26 mouse cellular contexts compared by ENCODE assay signal in the genomic region with DNA sequence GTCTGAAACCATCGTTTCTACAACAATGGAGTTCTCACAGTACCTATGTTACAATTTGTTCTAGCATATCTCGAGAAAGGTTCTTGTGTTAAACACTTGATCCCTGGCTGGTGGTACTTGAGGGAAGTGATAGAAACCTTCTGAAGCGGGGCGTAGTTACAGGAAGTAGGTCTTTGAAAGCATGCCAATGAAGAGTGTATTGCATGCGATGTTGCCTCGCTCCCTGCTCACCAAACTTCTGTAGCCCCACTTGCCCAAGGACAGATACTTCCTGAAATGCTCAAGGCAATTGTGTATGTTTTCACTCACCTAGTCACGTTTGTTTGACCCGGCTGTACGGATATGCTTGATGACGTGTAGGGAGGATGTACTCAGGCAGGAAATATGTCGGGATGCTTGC.
DNase-seq lines count a peak whose midpoint lies in the region; ATAC-seq and TF ChIP-seq lines count a peak whose summit lies in the region.
"Had no signal": no experiment of that assay in that cellular context is flagged by ENCODE, and none has a peak within 500 bp of the region (broad histone marks: within the 10 kb centered on the region; RNA-seq: fewer than 3 reads in every experiment).

No protein-coding gene starts in this region.

- 59% methylated on average over 11 of the region's 11 CpGs for WGBS in lung, embryonic 14.5 days
- WGBS in hindbrain, embryonic 13.5 days: 91% methylated on average over 11 of the region's 11 CpGs
- WGBS in forebrain, embryonic 10.5 days: 93% methylated on average over 11 of the region's 11 CpGs

- no peak for TF ChIP-seq CTCF in lung, embryonic 14.5 days (IDR thresholded peaks at IDR 0.05; ENCODE audit: low read depth)

- H3K9ac ChIP-seq in lung, embryonic 14.5 days: no peak overlapping the region
- H3K9ac ChIP-seq in hindbrain, embryonic 13.5 days: no peak overlapping the region
- H3K9ac ChIP-seq: heart, embryonic 13.5 days; liver, embryonic 13.5 days; midbrain, embryonic 15.5 days; stomach, embryonic 15.5 days had no signal

- no peaks in the 10 kb centered on the region for H3K4me1 ChIP-seq in lung, embryonic 14.5 days (ENCODE audit: insufficient read depth)
- peaks cover 10% of the 10 kb centered on the region; the same call in 1 of the 2 replicates for H3K4me1 ChIP-seq in hindbrain, embryonic 13.5 days (replicated peaks)
- peaks cover 4% of the 10 kb centered on the region; the same call in 1 of the 2 replicates for H3K4me1 ChIP-seq in forebrain, embryonic 10.5 days
- H3K4me1 ChIP-seq: liver, embryonic 13.5 days; stomach, embryonic 15.5 days had no signal

- H3K27me3 ChIP-seq in lung, embryonic 14.5 days (ENCODE audit: insufficient read depth, low read length): no peaks in the 10 kb centered on the region
- no peaks in the 10 kb centered on the region for H3K27me3 ChIP-seq in hindbrain, embryonic 13.5 days
- no peaks in the 10 kb centered on the region for H3K27me3 ChIP-seq in forebrain, embryonic 10.5 days (ENCODE audit: poor library complexity, severe bottlenecking)
- H3K27me3 ChIP-seq: heart, embryonic 13.5 days; liver, embryonic 13.5 days; midbrain, embryonic 15.5 days; stomach, embryonic 15.5 days had no signal

- H3K36me3 ChIP-seq in lung, embryonic 14.5 days (ENCODE audit: insufficient read depth): no peaks in the 10 kb centered on the region
- no peaks in the 10 kb centered on the region for H3K36me3 ChIP-seq in hindbrain, embryonic 13.5 days
- no peaks in the 10 kb centered on the region for H3K36me3 ChIP-seq in forebrain, embryonic 10.5 days (replicated peaks)
- H3K36me3 ChIP-seq: hindbrain, embryonic 10.5 days; liver, embryonic 13.5 days; midbrain, embryonic 10.5 days; midbrain, embryonic 15.5 days; stomach, embryonic 15.5 days had no signal

- no peaks in the 10 kb centered on the region for H3K9me3 ChIP-seq in lung, embryonic 14.5 days (ENCODE audit: low read depth, low read length)
- H3K9me3 ChIP-seq in hindbrain, embryonic 13.5 days: no peaks in the 10 kb centered on the region
- no peaks in the 10 kb centered on the region for H3K9me3 ChIP-seq in forebrain, embryonic 10.5 days
- H3K9me3 ChIP-seq: heart, embryonic 13.5 days; hindbrain, embryonic 10.5 days; liver, embryonic 13.5 days; midbrain, embryonic 10.5 days; midbrain, embryonic 15.5 days; stomach, embryonic 15.5 days had no signal

- DNase-seq in spleen, postnatal 36 days (ENCODE audit: low spot score in 2 of 2): peak; percentile 4 to 8
- DNase-seq in spleen, adult 18-20 months: no peak
- peak; percentile 8 for DNase-seq in lung, embryonic 14.5 days
- DNase-seq in liver: no peak
- no peak for DNase-seq in forebrain, embryonic 10.5 days (ENCODE audit: extremely low spot score, low spot score)
- DNase-seq: adrenal gland, adult 8-10 months; cerebellum, adult 2 months; cerebellum, postnatal 14 days; gastrocnemius, postnatal 14 days; heart, adult 2 months; heart, postnatal 14 days; kidney, adult 18-20 months; kidney, postnatal 4 days; layer of hippocampus, postnatal 36 days; left cerebral cortex, postnatal 4 days; liver, embryonic 13.5 days; right cerebral cortex, adult 18-20 months had no signal

- H3K4me2 ChIP-seq in lung, embryonic 14.5 days: no peak overlapping the region
- H3K4me2 ChIP-seq in hindbrain, embryonic 13.5 days: no peak overlapping the region
- H3K4me2 ChIP-seq: heart, embryonic 13.5 days; liver, embryonic 13.5 days; midbrain, embryonic 15.5 days; stomach, embryonic 15.5 days had no signal

- no peak overlapping the region for H3K27ac ChIP-seq in lung, embryonic 14.5 days (ENCODE audit: low read depth)
- H3K27ac ChIP-seq in hindbrain, embryonic 13.5 days: no peak overlapping the region
- H3K27ac ChIP-seq in forebrain, embryonic 10.5 days: no peak overlapping the region
- H3K27ac ChIP-seq: heart, adult 2 months; heart, embryonic 13.5 days; hindbrain, embryonic 10.5 days; liver, embryonic 13.5 days; midbrain, embryonic 10.5 days; midbrain, embryonic 15.5 days; stomach, embryonic 15.5 days had no signal

- H3K4me3 ChIP-seq in lung, embryonic 14.5 days (ENCODE audit: low read depth, low read length): no peak overlapping the region
- H3K4me3 ChIP-seq in hindbrain, embryonic 13.5 days: no peak overlapping the region
- no peak overlapping the region for H3K4me3 ChIP-seq in forebrain, embryonic 10.5 days
- H3K4me3 ChIP-seq: heart, adult 2 months; heart, embryonic 13.5 days; hindbrain, embryonic 10.5 days; liver, embryonic 13.5 days; midbrain, embryonic 10.5 days; midbrain, embryonic 15.5 days; stomach, embryonic 15.5 days had no signal

- no peak for ATAC-seq in lung, embryonic 14.5 days (ENCODE audit: insufficient read depth)
- ATAC-seq in megakaryocyte progenitor cell, adult 5-6 weeks (replicated peaks; ENCODE audit: poor library complexity): 0 out of 2 replicates have a peak, but pooled peaks have one; percentile 26
- no peak for ATAC-seq in hindbrain, embryonic 13.5 days (ENCODE audit: low FRiP score)
- ATAC-seq: forebrain, embryonic 16.5 days; hindbrain, embryonic 16.5 days; midbrain, embryonic 15.5 days had no signal

Comparison
In these comparisons a context has a peak if more than half of its experiments do, and no peak if none do; other contexts are left out.
1. DNase-seq: peak in spleen, postnatal 36 days (2 of 2) and lung, embryonic 14.5 days (single experiment); none in spleen, adult 18-20 months (0 of 2), liver (single experiment) and forebrain, embryonic 10.5 days (single experiment).